In the genomic region with DNA sequence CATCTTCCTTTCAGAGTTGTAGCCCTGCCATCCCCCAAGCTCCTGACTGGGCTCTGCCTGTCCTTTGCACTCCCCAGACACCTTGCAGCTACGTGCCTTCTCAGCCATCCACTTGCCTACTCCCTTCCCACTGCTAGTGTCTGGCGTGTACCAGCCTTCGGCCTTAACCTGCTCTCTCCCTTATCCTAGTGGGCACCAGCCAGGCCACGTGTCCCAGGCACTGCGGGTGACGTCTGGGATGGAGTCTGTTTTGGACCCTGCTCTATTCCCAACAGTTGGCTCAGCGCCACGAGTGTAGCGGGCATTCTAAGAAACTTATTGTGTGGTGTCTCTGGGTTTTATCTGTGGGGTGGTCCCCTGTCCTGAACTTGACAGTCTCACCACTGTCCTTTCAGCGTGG, we compare ENCODE assay signal across 9 mouse cellular contexts.
DNase-seq lines count a peak whose midpoint lies in the region; ATAC-seq and TF ChIP-seq lines count a peak whose summit lies in the region.
"Had no signal": no experiment of that assay in that cellular context is flagged by ENCODE, and none has a peak within 500 bp of the region (broad histone marks: within the 10 kb centered on the region; RNA-seq: fewer than 3 reads in every experiment).

No protein-coding gene starts in this region.

- ATAC-seq in liver, postnatal 0 days: no peak
- ATAC-seq in liver, embryonic 11.5 days (replicated peaks; ENCODE audit: low FRiP score): no peak
- ATAC-seq in embryonic facial prominence, embryonic 14.5 days (ENCODE audit: low read depth): no peak
- ATAC-seq in limb, embryonic 15.5 days (ENCODE audit: insufficient number of reproducible peaks, low FRiP score, low TSS enrichment, low read depth): no peak
- ATAC-seq in inflammation-experienced regulatory T-cells, adult 6 months: no peak

- no peak overlapping the region for H3K9ac ChIP-seq in liver, postnatal 0 days (replicated peaks)
- H3K9ac ChIP-seq in liver, embryonic 11.5 days (ENCODE audit: low read depth, low read length): no peak overlapping the region
- no peak overlapping the region for H3K9ac ChIP-seq in embryonic facial prominence, embryonic 14.5 days (ENCODE audit: low read depth, low read length)
- H3K9ac ChIP-seq in limb, embryonic 15.5 days: no peak overlapping the region

- no peak overlapping the region for H3K4me3 ChIP-seq in liver, postnatal 0 days (ENCODE audit: low read depth, low read length)
- H3K4me3 ChIP-seq in liver, embryonic 11.5 days (ENCODE audit: low read depth, low read length): no peak overlapping the region
- no peak overlapping the region for H3K4me3 ChIP-seq in embryonic facial prominence, embryonic 14.5 days (ENCODE audit: low read depth, low read length)
- no peak overlapping the region for H3K4me3 ChIP-seq in limb, embryonic 15.5 days

- H3K27me3 ChIP-seq in liver, postnatal 0 days (ENCODE audit: insufficient read depth, low read length): no peaks in the 10 kb centered on the region
- H3K27me3 ChIP-seq in liver, embryonic 11.5 days (replicated peaks; ENCODE audit: control insufficient read depth, insufficient read depth, low read length): no peaks in the 10 kb centered on the region
- H3K27me3 ChIP-seq in embryonic facial prominence, embryonic 14.5 days (replicated peaks; ENCODE audit: control insufficient read depth, insufficient read depth, low read length): no peaks in the 10 kb centered on the region
- no peaks in the 10 kb centered on the region for H3K27me3 ChIP-seq in limb, embryonic 15.5 days
- H3K27me3 ChIP-seq: CH12.LX had no signal

- H3K36me3 ChIP-seq in liver, postnatal 0 days (replicated peaks; ENCODE audit: insufficient read depth, low read length): no peaks in the 10 kb centered on the region
- no peaks in the 10 kb centered on the region for H3K36me3 ChIP-seq in liver, embryonic 11.5 days (ENCODE audit: control insufficient read depth, insufficient read depth, low read length)
- H3K36me3 ChIP-seq in embryonic facial prominence, embryonic 14.5 days (ENCODE audit: control insufficient read depth, insufficient read depth, low read length): no peaks in the 10 kb centered on the region
- H3K36me3 ChIP-seq in limb, embryonic 15.5 days: no peaks in the 10 kb centered on the region

- peak overlapping the region; percentile 34; the same call in 1 of the 2 replicates for H3K27ac ChIP-seq in liver, postnatal 0 days (ENCODE audit: low read depth)
- no peak overlapping the region for H3K27ac ChIP-seq in liver, embryonic 11.5 days (ENCODE audit: low read depth, low read length)
- peak overlapping the region; percentile 64; the same call in 1 of the 2 replicates for H3K27ac ChIP-seq in embryonic facial prominence, embryonic 14.5 days (replicated peaks; ENCODE audit: low read depth, low read length)
- peak overlapping the region; percentile 81; the same call in 1 of the 2 replicates for H3K27ac ChIP-seq in limb, embryonic 15.5 days

- WGBS in liver, postnatal 0 days (ENCODE audit: insufficient replicate concordance): 86% methylated on average over 10 of the region's 10 CpGs
- 85% methylated on average over 10 of the region's 10 CpGs for WGBS in liver, embryonic 11.5 days
- WGBS in embryonic facial prominence, embryonic 14.5 days: 83% methylated on average over 10 of the region's 10 CpGs
- WGBS in limb, embryonic 15.5 days: 75% methylated on average over 10 of the region's 10 CpGs

- TF ChIP-seq EP300 in liver, postnatal 0 days (IDR thresholded peaks at IDR 0.05; ENCODE audit: low read depth): no peak

- DNase-seq in cerebellum, postnatal 14 days: peak; percentile 44 to 59
- DNase-seq in cerebellum, postnatal 36 days: no peak
- no peak for DNase-seq in liver, postnatal 0 days
- DNase-seq in liver, embryonic 11.5 days (ENCODE audit: low spot score): no peak
- no peak for DNase-seq in embryonic facial prominence, embryonic 14.5 days (ENCODE audit: low spot score)
- no peak for DNase-seq in frontal cortex, postnatal 25 days (ENCODE audit: low spot score in 2 of 2)

- H3K4me1 ChIP-seq in liver, postnatal 0 days (ENCODE audit: insufficient read depth): peaks cover 20% of the 10 kb centered on the region
- peaks cover 12% of the 10 kb centered on the region for H3K4me1 ChIP-seq in liver, embryonic 11.5 days (replicated peaks; ENCODE audit: control insufficient read depth, insufficient read depth, low read length)
- peaks cover 40% of the 10 kb centered on the region for H3K4me1 ChIP-seq in embryonic facial prominence, embryonic 14.5 days (ENCODE audit: control insufficient read depth, insufficient read depth, low read length)
- peaks cover 53% of the 10 kb centered on the region for H3K4me1 ChIP-seq in limb, embryonic 15.5 days

- no peak for TF ChIP-seq CTCF in liver, postnatal 0 days (IDR thresholded peaks at IDR 0.05; ENCODE audit: low read depth)

- H3K4me2 ChIP-seq in liver, postnatal 0 days (ENCODE audit: low read depth, low read length): no peak overlapping the region
- no peak overlapping the region for H3K4me2 ChIP-seq in liver, embryonic 11.5 days
- no peak overlapping the region for H3K4me2 ChIP-seq in embryonic facial prominence, embryonic 14.5 days (ENCODE audit: low read depth, low read length)
- H3K4me2 ChIP-seq in limb, embryonic 15.5 days: no peak overlapping the region

- H3K9me3 ChIP-seq in liver, postnatal 0 days (ENCODE audit: low read length): no peaks in the 10 kb centered on the region
- no peaks in the 10 kb centered on the region for H3K9me3 ChIP-seq in liver, embryonic 11.5 days (ENCODE audit: control insufficient read depth, low read length)
- H3K9me3 ChIP-seq in embryonic facial prominence, embryonic 14.5 days (ENCODE audit: control insufficient read depth, low read length): no peaks in the 10 kb centered on the region
- H3K9me3 ChIP-seq in limb, embryonic 15.5 days: no peaks in the 10 kb centered on the region

Comparison
In these comparisons a context has a peak if more than half of its experiments do, and no peak if none do; other contexts are left out.
1. DNase-seq: peak in cerebellum, postnatal 14 days (2 of 2); none in cerebellum, postnatal 36 days (0 of 2), liver, postnatal 0 days (single experiment), liver, embryonic 11.5 days (single experiment), embryonic facial prominence, embryonic 14.5 days (single experiment) and frontal cortex, postnatal 25 days (0 of 2).